Mouse (Mus musculus) MEL-GATA-1-ER (cell line): ENCODE data around the gene Vgll4.
"Not testable (repeated sequence)": the region's sequence is repeated elsewhere in the genome, so short reads cannot be mapped to it uniquely, and the experiment has no call there.

Experiments used
- DNase-seq: peaks from one replicate; pipeline ENCODE4 v3.0.0-alpha.2; 2012; ENCODE audit warnings: low read depth; ENCODE audit errors: extremely low read depth

The Vgll4 gene

DNA sequence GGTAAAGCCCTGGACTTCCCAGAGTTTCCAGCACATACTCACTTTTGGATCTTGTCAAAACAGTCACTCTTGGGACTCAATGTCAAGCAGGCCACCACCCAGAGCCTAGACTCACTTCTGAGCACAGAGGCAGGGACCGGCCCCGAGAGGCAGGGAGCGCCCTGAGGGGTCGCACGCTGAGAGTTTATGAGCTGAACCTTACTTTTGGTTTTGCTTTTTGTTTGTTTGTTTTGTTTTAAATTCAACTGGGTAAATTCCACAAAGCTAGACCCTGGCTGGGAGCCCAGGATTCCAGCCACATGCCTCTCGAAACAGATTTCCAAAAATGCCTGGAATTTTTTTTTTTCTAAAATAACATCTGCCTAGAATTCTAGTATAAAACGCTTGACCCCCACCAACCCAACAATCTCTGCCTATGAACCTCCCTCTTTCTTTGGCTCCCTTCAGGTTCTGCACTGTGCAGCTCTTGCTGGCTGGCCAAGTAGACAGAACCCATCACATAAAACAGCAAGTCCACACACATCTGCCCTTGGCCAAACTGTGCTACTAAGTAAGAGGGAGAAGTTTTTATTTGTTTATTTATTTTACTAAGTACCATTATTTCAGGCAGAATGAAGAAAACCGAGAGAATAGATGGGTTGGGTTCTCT lies 28.5 kb downstream of the Vgll4 start:
- no peak for DNase-seq

DNA sequence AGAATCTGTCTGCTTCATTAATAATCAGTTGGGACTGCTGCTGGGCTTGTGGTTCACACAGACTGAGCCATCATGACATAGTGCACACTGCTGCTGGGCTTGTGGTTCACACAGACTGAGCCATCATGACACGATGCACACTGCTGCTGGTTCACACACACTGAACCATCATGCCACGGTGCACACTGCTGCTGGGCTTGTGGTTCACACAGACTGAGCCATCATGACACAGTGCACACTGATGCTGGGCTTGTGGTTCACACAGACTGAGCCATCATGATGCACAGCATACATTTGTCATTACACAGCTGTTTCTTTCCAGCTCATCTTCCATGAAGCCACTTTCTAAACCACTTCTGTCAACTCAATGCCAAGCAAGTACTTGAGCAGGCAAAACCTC lies 30.1 kb downstream of the Vgll4 start:
- no peak for DNase-seq

DNA sequence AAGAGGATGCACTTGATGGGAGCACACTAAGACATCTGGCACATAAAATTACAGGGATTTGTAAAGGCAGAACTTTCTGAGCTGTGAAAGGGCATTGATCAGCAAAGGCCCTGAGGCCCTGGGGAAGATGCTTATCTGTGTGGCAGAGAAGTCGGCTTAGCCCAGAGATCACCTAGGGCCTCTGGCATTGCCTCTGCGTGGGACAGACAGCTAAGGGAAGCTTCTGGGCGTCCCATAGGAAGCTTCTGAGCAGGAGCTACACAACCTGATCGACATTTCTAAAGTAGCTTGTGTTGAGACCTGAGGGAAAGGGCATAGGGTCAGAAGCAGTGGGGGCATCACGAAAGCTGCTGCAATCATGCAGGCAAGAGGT lies 32.9 kb downstream of the Vgll4 start:
- no peak for DNase-seq

DNA sequence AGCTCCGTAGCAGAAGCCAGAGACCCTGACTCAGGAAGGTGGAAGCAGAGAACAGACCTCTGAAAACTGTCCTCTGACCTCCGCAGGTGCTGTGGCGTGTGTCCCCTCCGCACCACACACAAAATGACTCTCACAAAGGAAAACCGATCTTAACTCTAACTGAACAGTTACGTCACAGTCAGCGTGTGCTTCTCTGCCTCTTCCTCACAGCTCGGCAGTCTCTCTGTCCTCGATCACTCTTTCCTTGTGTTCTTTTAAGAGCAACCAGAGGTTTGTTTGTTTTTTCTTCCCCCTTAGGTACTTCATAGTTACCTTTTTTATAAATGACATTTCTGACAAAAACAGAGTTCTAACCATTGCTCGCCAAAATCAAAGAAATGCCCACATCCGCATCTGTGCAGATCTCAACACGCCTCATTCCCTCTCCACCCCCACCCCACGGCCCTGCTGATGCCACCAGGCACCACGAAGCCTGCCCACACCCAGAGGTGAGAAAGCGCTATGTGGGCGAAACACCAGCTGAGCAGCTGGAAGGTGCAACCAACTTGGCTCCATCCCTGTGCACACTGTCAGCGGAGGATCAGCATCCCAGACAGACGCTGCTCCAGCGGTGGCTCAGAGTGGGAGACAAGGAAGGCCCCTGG lies 33.4 kb downstream of the Vgll4 start:
- no peak for DNase-seq

DNA sequence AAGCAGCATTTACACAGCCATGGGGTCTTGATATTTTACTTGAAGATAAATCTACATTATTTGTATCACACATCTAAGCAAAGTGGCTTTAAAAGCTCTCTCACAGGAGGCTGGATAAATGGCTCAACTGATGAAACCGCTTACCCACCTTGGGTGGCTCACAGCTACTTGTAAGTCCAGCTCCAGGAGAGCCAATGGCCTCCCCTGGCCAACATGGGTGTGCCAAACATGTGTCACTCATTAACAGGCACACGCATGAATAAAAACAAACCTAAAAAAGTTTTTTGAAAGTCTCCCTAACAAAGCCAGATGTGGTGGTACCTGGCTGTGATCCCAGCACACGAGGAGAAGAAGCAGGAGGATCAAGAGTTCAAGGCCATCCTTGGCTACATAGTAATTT lies 34.4 kb downstream of the Vgll4 start:
- DNase-seq: no peak

DNA sequence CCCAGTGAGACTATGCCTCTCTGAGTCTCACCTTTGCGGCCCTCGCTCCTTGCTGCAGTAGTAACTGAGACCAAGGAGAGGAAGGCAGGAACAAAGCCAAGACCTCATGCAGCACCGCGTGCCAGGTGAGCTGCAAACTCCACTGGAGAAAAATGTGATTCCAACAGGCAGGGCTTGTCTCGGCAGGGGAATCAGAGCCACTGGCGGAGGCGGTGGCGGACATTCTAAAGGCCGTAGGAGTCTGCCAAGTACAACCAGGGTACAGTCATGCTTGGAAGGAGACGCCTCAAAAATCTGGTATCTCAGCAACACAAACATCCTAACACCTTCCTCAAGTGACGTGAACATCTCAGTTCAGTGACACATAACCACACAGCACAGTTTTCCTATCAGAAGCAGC lies 35.7 kb downstream of the Vgll4 start:
- no peak for DNase-seq

DNA sequence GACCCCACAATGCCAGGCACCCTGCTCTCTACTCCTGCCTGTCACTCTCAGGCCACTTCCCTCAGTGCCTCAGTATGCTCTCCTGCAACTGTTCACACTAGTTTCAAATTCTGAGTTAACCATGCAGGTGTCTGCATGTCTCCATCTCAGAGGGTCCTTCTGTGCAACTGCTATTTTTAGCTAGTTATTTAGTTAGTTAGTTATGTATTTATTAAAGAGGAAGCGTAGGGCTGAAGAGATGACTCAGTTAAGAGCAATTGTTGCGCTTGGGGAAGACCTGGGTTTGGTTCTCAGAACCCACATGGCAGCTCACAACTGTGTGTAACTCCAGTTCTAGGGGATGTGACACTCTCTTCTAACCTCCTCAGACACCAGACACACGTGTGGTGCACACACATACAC lies 36.8 kb downstream of the Vgll4 start:
- no peak for DNase-seq

DNA sequence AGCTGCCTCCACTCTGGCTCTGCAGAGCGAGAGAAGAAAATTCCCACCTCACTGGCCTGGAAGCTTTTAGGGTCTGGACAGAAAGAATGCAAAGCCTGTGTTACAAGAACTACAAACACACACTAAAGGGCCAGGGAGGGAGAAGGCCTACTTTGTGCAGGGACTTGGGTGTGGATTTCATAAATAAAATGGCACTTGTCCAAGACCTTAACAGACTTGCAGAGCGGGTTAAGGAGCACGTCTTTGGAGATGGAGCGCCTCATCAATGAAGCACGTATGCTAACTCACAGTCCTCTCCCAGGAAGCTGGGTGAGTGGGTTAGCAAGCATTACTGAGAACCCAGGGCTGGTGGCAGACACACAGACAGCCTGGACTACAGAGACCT lies 37.7 kb downstream of the Vgll4 start:
- no peak for DNase-seq

DNA sequence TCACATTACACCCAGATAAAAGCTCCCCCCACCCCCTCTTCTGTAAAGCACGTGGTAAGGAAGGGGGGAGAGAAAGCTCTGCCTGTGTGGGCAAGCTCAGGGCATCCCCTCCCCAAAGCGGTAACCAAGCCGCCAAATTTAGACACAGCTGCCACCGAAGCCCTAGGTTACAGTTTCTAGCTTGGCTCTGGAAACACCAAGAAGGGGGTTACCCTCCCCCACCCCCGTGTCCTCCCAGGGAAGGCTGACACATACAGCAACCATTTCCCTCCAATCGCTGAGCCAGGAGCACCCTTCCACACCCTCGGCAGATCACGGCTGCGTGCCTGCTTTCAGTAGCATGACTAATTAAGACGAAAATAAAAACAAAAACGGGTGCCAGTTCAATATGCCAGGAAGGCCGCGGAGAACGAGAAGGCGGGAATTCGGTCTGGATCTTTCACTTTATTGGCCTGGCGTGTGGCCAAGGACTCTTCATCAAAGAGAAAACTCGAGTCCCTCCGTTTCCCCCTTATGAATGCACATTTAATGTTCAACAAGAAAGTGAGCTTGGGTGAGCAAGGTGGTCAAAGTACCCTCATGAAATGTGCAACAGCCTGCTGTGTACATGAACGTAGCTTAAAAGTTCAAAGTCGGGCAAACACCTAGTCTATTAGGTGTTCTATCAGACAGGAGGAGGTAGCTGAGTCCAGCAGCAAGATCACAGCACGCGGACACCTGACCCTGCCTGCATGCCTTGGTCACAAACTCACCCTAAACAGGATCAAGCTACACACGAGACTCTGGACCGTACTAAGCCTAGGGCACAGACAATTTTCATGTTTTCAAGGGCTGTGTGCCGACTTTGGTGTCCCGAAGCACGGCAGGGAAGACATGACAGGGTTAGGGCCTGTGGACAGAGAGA lies 38.3 kb downstream of the Vgll4 start:
- no peak for DNase-seq

DNA sequence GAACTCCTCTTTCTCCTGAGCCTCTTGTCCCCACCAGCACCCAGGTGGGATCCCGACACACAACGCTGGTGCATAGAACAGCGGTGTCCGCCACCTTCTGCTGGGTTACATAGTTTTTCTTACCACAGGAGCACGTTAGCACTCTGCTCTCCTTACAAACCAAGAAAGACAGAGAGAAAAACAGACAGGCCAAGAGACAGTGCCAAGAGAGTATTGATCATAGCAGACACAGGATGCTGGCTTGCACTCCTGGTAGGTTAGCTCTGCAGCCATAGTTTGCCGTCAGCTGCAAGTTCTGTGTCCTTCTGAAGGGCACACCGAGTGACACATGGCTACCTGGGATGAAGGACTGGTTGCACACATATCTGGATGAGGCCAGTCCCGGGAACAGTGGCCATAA lies 39.1 kb downstream of the Vgll4 start:
- DNase-seq: no peak

DNA sequence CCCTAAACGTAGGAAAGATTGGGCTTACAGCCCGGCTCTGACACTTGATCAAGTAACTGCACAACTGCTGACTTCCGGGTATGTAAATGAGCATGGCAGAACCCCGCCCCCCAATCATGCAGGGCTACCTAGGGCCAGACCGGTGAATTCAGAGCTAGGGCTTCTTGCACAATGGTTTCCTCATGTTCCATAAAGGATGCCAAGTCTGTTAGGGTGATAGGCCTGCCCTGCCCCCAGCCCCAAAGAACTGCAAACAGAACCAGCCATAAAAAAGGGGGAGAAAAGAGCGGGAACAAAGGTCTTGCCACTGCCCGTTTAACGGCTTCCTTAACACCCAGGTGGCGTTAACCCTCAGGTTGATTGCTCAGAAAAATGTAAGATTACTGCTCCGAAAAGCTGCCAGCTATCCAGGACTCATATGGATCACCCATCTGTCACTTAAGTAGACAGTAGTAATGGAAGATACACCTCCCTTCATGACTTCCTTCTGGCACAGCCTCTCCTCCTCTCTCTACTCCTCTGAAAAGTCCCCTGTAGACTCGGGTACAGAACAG lies 39.7 kb downstream of the Vgll4 start:
- no peak for DNase-seq

DNA sequence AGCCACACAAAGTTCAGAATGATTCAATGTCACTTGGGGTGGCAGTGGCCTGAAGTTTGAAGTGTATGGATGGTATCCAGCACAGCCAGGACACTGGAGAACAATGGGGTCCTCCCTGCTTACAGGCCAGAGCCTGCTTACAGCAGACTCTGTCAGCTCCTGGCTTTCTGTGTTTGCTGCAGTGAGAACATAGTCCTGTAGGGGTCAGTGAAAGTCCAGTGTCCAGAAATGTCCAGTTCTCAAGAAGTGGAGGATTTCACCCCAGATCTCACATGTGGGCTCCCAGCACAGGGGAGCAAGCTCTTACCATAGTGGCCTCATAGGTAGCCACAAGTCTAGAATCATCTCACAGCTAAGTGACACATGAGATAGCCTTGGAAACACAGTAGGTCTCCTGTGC lies 40.4 kb downstream of the Vgll4 start:
- DNase-seq: no peak

DNA sequence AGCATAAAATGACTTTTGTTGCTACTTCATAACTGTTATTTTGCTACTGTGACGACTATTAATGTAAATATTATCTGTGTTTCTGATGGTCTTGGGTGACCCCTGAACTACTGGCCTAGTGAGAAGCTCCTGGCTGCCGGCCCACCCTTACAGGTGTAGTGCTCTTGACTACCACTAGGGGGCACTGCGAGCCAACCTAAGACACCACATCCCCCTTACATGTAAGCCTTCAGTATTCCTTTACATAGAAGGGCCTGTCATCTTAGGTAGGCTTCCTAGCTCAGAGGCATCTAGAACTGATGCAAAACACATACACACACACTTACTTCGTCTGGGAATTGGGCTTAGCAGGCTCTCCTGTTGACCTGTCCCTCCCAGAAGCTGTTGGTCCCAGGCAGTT lies 41.3 kb downstream of the Vgll4 start:
- no peak for DNase-seq

DNA sequence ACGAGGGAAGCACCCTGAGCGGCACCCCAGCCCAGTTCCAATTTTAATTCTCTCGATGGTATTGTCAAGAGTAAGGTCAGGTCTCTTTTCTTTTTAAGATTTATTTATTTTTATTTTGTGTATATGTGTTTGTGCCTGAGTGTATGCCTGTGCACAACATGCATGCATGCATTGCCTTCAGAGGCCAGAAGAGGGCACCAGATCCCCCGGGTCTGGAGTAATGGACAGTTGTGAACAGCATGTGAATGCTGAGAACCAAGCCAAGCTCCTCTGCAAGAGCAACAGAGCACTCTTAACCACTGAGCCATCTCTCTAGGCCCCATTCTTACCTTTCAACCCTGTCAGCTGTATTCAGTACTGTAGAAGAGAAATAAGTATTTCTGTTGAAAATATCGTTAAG lies 42.4 kb downstream of the Vgll4 start:
- no peak for DNase-seq

DNA sequence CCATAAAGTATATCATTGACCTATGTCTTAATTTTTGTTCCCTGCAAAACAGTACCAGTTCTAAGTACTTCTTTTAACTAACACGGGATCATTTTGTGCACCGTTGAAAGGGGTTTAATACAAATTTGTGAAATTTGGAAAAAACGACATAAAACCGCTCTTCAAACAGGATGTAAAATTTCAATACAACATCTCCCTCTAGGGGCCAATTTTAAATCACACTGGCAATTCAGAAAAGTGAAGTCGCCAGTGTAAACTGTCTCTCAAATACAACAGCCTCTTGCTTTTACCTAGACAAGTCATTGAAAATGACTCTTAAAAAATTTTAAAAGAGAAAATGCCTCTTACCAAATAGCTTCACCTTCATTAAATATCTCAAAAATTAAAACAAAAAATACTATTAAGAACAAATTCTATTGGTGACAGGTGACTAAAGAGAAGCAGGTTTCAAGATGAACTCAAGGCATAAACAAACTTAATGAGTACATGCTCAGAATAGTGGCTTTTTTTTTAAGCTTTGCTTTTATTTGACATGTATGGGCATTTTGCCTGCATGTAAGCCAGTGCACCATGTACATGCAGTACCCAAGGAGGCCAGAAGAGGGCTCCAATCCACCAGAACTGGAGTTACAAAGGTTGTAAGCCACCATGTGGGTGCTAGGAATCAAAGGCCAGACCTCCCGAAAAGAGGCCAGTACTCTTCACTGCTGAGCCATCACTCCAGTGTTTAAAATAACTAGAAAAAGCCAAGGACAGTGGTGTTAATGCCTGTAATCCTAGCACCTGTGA lies 43.2 kb downstream of the Vgll4 start:
- DNase-seq: no peak

DNA sequence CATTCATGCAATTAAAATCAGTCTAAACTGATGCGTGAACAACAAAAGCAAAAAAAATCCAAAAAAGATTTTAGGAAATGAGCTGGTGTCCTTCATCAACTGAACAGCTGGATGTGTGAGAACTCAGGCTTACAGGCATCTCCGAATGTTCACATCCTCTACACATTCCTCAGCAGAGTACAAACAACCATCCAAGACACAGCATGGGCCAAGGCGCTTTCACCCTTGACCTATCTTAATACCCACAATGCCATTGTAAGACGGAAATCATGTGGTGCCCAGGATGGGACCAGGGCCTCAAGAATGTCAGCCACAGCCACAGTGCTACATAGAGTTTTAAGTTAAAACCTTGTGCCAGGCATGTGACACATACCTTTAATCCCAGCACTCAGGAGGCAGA lies 44.6 kb downstream of the Vgll4 start:
- DNase-seq: no peak

DNA sequence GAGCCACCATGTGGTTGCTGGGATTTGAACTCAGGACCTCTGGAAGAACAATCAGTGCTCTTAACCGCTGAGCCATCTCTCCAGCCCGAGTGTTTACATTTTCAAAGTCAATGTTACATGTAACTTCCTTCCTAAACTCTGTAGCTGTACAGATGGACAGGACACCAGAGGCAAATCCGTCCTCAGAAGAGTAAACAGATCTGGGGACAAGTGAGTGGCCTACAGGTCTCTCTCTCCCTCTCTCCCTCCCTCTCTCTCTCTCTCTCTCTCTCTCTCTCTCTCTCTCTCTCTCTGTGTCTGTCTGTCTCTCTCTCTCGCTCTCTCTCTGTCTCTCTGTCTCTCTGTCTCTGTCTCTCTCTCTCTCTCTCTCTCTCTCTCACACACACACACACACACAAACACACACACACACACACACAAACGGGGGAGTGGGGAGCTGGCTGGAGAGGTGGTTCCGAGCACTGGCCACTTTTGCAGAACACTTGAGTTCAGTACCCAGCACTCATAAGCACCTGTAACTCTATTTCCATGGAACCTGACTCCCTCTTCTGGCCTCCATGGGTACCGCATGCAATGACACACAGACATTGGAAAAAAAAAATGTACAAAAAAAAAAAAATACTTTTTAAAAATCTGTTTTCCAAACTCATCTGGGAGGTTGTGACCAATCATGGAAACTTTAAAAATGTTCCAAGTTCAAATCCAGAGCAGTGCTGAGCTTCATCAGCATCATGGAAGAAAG lies 47.3 kb downstream of the Vgll4 start:
- DNase-seq: not testable (repeated sequence)

DNA sequence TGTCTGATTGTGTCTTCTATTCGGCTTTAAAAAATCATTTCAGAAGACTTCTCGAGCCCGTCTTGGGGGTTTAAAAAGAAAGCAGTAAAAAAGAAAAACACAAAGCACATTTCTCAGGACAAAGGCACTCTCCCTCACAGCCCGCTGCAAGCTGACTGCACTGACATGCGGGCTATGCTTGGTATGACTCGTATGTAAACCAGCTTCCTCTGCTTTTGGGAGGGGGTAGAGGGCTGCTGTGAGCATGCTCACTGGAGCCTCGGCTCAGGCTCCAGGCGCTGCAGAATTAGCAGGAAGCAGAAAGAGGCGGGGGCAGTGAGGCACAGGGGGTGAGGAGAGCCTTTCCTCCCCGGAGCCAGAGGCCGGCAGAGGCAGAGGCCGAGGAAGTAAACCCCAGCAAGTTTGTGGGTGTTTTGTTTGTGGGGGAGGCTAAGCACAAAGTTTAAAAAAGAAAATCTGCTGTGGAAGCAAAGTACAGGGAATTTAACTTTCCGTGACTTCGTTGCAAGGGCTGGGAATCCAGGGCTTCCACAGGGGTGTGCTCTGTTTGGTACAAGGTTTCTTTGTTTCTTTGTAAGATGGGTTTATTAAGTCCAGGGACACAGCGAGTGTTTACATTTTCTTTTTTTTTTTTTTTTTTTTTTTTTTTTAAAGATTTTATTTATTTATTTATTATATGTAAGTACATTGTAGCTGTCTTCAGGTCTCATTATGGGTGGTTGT lies 48.0 kb downstream of the Vgll4 start:
- DNase-seq: peak; percentile 87

DNA sequence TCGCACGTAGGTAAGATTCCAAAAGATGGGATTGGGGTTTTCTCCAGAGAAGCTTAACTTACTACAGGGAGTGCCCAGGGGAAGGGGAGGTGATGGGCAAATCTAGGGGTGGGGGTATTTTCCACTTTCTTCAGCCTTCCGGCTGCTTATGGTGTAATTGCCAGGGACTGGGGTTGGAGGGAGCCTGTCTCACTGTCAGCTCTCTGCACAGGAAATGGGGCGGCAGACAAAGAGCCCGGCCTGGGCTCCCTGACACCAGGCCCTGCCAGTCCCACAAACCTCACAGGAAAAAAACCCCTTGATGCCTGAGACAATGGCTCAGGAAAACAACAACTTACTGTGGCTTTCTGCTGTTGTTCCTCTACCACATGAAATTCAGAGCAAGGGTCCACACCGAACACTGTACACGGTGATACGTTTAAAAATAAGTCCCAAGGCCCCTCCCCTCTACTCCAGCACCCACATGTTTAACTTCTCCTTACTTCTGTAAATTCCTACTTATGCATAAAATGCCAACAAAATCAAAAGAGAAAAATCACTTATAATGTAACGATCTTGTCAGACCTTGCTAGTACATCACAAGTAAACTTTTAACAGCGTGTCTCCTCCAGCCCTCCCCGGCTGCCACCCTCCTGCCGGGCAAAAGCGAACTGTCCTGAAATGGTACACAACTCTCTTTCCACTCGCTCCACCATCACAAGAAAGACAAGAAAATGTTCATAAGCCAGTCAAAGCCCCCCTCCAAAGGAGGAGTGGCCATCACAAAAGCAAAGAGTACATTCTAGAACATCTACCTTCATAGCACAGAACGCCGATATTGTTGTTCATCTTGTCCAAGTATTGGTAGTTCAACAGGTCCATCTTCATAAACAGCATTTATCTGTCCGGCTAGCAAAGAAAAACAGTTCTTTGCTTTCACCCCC lies 49.0 kb downstream of the Vgll4 start:
- DNase-seq: no peak
